Mouse (Mus musculus): ENCODE results near the gene Olfr432. TPM values are rescaled to one million over a fixed set of nuclear protein-coding genes. Genes with fewer than 3 reads are reported as not detected.
"Not testable (repeated sequence)": the region's sequence is repeated elsewhere in the genome, so short reads cannot be mapped to it uniquely, and the experiment has no call there.

Gene Olfr432
- not detected for total RNA-seq (2021)
- long read RNA-seq, experiment 1, result 0 reads
- long read RNA-seq, experiment 2, result 0 reads

DNA sequence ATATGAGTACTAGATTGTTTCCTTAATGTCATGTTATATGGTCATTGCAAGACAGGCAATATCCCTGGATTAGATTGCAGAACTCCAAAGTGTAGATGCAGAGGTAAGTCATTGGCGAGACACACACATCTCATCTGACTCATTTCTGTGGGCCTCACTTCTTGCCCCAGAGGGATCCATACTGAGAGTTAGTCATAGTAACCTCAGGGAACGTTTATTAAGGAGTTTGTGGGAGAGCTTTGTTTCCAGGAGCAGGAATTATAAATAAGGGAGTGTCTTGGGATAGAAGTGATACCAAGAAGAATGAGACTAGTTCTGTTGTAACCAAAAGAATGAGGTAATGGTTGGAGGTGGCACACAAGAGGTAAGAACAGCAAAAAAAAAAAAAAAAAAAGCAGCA, at the start of gene Olfr432:
Gene Olfr432 (plus strand): TSS at position 313 of the 400 bp plus-strand sequence.
- no peak for DNase-seq (ENCODE audit: low spot score in 2 of 2)

DNA sequence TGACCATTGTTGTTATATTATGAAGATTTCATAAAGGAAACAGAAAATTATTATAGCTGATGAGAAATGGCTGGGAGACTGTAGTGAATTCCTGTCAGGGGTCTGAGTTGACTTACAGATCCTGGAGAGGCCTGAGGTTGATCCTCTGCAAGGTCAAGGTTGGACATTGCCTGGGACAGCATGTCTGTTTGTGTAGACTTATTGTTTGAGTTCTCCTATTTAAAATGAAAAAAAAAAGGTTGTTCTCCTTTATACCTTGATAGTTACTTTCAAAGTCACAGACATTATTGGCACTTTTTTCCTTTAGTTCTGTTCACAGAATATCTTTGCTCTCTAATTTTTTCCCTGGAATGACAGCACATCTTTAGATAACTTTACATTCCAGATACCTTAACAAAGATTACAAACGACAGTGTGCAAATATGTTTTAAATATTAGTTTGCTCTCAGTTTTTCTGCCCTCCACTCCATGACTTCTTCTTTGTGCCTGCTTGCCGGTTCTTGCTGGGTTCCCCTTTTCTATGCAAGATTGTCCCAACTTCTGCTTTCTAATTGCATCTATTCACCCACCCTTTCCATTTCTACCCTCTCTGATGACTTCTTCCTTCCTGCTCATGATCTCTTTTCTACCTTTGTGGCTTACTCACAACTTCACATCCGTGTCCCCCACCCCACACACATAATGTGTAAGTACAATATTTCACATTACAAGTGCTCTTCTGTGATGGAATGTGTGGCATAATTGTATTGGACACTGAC, 44.5 kb upstream of the Olfr432 start:
- not testable (repeated sequence) for DNase-seq (ENCODE audit: low spot score in 2 of 2)

GRCm38 (mm10) chr1:174007050-174007449, 42.0 kb upstream of the Olfr432 start:
- DNase-seq (ENCODE audit: low spot score in 2 of 2), result not testable (repeated sequence)

GRCm38 (mm10) chr1:174031698-174032097, 17.3 kb upstream of the Olfr432 start, which contains the start of gene Ifi205:
Gene Ifi205 (minus strand): TSS chr1:174031810.
- DNase-seq (ENCODE audit: low spot score in 2 of 2), result no peak

- DNase-seq (ENCODE audit: low spot score in 2 of 2), result no peak
These were observed 13.2 kb upstream of the Olfr432 start for GRCm38 (mm10) chr1:174035841-174036240.

- DNase-seq (ENCODE audit: low spot score in 2 of 2), result no peak
These were observed 10.5 kb upstream of the Olfr432 start for GRCm38 (mm10) chr1:174038480-174038879.

GRCm38 (mm10) chr1:174040523-174041177, 8.4 kb upstream of the Olfr432 start, which contains the start of gene Olfr433:
Gene Olfr433 (plus strand): TSS chr1:174040705.
- DNase-seq (ENCODE audit: low spot score in 2 of 2), result no peak

DNA sequence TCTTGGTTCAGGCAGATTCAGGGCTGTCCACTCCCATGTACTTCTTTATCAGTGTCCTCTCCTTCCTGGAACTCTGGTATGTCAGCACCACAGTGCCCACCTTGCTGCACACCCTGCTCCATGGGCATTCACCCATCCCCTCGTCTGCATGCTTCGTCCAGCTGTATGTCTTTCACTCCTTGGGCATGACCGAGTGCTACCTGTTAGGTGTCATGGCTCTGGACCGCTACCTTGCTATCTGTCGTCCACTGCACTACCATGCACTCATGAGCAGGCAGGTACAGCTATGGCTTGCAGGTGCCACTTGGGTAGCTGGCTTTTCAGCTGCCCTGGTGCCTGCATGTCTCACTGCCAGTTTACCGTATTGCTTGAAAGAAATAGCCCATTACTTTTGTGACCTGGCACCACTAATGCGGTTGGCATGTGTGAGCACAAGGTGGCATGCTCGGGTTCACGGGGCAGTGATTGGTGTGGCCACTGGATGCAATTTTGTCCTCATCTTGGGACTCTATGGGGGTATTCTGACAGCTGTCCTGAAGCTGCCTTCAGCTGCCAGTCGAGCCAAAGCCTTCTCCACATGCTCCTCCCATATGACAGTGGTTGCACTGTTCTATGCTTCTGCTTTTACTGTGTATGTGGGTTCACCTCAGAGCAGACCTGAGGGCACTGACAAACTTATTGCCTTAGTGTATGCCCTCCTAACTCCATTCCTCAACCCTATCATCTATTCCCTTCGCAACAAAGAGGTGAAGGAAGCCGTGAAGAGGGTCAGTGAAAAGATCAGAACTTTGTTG, 6.7 kb upstream of the Olfr432 start:
- not testable (repeated sequence) for DNase-seq (ENCODE audit: low spot score in 2 of 2)

DNA sequence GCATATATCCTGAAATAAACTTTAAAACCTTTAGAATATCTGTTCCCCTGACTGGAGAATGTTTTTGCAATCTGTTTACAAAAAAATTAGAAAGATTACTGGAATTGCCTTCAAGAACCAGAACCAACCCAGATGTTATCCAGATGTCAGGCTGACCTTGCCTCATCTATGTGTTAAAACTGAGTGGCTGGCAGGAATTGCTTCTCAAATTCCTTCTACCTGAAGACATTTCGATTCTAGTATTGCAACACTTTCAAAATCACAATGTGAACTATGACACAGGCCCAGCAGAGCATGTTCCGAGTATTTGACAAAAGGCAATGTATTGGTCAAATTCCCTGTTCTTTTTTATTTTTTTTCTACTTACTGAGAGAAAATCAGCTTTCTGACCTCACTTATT, 4.6 kb upstream of the Olfr432 start:
- DNase-seq (ENCODE audit: low spot score in 2 of 2), result no peak

DNA sequence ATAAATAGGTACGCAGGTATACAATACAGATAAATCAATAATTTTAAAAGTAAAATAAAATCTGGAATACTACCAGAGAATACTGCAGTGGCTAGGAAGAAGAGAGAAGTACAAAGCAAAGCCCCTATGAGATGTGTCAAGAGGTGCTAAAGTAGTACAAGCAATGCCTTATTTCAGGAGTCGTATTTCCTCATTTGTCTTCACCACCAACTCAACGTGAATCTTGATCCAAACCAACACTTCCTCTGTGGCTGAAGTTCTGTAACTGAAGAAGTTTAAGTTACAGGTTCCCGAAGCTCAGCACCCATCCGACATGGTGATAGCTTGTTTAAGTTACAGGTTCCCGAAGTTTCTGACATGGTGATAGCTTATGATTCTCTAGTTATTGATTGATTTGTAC, 778 bp upstream of the Olfr432 start:
- not testable (repeated sequence) for DNase-seq (ENCODE audit: low spot score in 2 of 2)

GRCm38 (mm10) chr1:174049357-174049756, 352 bp downstream of the Olfr432 start:
- DNase-seq (ENCODE audit: low spot score in 2 of 2), result not testable (repeated sequence)

DNA sequence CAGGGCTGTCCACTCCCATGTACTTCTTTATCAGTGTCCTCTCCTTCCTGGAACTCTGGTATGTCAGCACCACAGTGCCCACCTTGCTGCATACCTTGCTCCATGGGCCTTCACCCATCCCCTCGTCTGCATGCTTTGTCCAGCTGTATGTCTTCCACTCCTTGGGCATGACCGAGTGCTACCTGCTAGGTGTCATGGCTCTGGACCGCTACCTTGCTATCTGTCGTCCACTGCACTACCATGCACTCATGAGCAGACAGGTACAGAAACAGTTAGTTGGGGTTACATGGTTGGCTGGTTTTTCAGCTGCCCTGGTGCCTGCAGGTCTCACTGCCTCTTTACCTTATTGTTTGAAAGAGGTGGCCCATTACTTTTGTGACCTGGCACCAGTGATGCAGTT, 1.5 kb downstream of the Olfr432 start:
- no peak for DNase-seq (ENCODE audit: low spot score in 2 of 2)

- DNase-seq (ENCODE audit: low spot score in 2 of 2), result no peak
These were observed 2.5 kb downstream of the Olfr432 start for GRCm38 (mm10) chr1:174051515-174051914.

DNA sequence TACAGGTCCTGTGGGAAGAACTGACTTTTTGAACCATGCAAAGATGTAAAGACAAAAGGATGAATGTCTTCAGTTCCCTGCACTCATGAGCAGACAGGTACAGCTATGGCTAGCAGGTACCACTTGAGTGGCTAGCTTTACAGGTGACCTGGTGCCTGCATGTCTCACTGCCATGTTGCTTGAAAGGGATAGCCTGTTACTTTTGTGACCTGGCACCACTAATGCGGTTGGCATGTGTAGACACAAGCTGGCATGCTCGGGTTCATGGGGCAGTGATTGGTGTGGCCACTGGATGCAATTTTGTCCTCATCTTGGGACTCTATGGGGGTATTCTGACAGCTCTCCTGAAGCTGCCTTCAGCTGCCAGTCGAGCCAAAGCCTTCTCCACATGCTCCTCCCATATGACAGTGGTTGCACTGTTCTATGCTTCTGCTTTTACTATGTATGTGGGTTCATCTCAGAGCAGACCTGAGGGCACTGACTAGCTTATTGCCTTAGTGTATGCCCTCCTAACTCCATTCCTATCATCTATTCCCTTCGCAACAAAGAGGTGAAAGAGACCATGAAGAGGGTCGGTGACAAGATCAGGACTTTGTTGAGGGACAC, 3.0 kb downstream of the Olfr432 start:
- no peak for DNase-seq (ENCODE audit: low spot score in 2 of 2)

GRCm38 (mm10) chr1:174052981-174053380, 4.0 kb downstream of the Olfr432 start:
- no peak for DNase-seq (ENCODE audit: low spot score in 2 of 2)

DNA sequence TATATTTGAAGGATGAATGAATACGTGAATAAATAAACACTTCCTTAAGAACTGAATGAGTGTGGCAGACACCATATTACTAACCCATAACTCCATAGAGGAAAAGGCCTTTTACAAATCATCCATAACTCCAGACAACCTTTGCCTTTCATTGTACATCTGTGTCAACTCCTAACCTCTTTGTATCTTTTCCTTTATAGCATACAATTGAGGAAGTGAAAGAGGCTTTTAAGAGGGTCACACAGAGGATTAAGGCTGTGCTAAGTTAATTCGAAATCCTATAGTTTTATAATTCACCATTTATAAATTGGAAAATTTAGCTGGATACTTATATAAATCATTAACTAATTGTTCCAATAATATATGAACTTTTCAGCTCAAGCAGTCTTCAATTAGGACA, 6.2 kb downstream of the Olfr432 start:
- no peak for DNase-seq (ENCODE audit: low spot score in 2 of 2)

GRCm38 (mm10) chr1:174066305-174066704, 17.3 kb downstream of the Olfr432 start, which contains the start of gene Olfr430:
Gene Olfr430 (plus strand): TSS chr1:174066605.
- DNase-seq (ENCODE audit: low spot score in 2 of 2), result no peak

DNA sequence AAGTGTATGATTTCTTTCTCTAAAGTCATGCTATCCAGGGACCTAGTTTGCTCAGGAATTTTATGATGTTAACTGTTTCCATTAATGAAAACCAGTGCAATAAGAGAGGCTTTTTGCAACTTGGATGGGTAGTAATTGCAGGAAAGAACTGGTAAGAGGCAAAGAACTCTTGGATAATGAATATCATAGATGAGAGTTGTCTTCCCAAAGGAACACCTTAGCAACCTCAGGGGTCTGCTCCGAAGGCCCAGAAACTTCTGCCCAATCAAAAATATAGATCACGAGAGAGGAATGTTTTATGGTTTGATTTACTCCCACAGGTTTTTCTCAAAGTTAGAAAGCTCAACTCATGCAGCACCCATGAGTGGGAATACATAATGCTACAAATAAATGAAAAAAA, 35.0 kb downstream of the Olfr432 start, which contains the start of gene Olfr429:
Gene Olfr429 (plus strand): TSS at position 301 of the 400 bp plus-strand sequence.
- no peak for DNase-seq (ENCODE audit: low spot score in 2 of 2)

DNA sequence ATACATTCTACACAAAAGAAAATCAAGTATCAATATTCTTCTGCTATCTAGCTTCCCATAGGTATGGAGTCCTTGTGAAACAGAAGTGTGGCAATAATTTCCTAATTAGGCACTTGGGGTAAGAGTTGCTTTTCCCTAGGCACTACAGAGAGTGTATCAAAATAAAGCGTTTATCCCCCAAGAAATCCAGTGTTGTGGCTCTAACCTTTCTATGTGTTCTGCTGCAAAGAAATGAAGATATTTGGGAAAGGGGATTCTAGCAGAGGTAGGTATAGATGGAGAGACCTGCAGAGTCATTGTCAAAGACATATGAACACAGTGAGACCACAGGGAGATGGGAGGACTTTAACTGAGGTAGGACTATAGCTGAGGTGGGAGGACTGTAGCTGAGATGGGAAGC, 47.6 kb downstream of the Olfr432 start, which contains the start of gene Olfr427:
Gene Olfr427 (plus strand): TSS at position 301 of the 400 bp plus-strand sequence.
- DNase-seq (ENCODE audit: low spot score in 2 of 2), result no peak

DNA sequence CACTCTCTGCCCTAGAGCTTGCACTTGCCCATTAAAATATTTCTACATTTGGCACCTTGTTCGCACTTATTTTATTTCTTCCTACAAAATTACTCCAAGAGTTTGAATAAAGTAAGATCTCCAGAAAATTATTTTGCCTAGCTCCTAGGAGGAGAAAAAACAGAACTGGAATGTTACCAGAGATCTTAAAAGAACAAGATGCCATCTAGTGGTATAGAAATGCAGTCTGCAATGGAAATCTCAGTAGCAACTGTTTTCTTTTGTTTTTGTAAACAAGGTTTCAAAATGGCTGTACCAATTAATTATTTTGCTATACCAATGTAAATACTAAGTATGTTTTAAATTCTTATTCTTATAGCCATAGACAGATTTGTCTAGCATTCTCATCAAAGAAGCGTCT, 54.7 kb downstream of the Olfr432 start:
- no peak for DNase-seq (ENCODE audit: low spot score in 2 of 2)
